Mouse (Mus musculus) midbrain, embryonic 16.5 days (tissue): ENCODE measurements around the gene Col4a3bp. TPM values are rescaled to one million over a fixed set of nuclear protein-coding genes. Genes with fewer than 3 reads are reported as not detected.

Experiments
- ATAC-seq: fragments of 200-750 bp; cut with Nextera tagmentation; 2 replicates; pipeline ENCODE4 v1.8.0; 2017; ENCODE audit warnings: moderate TSS enrichment
- H3K27ac ChIP-seq: fragments of 300-500 bp; sonication (generic); 2 replicates; pipeline ENCODE4 v1.5.1; 2014; ENCODE audit warnings: mild to moderate bottlenecking, low read length, mixed read lengths
- H3K27me3 ChIP-seq: fragments of 300-500 bp; sonication (generic); 2 replicates; pipeline ENCODE4 v1.6.1; 2014; ENCODE audit warnings: low read depth, low read length, mixed read lengths; ENCODE audit not compliant: control insufficient read depth, insufficient read depth
- H3K36me3 ChIP-seq: fragments of 300-500 bp; sonication (generic); 2 replicates; pipeline ENCODE4 v1.6.1; 2014; ENCODE audit warnings: mild to moderate bottlenecking, low read length, moderate library complexity, mixed read lengths; ENCODE audit not compliant: control insufficient read depth, insufficient read depth
- H3K4me1 ChIP-seq: fragments of 300-500 bp; sonication (generic); 2 replicates; pipeline ENCODE4 v1.6.1; 2014; ENCODE audit warnings: mild to moderate bottlenecking, low read length, mixed read lengths; ENCODE audit not compliant: control insufficient read depth, insufficient read depth
- H3K4me2 ChIP-seq: fragments of 300-500 bp; sonication (generic); 2 replicates; pipeline ENCODE4 v1.6.1; 2014; ENCODE audit warnings: mild to moderate bottlenecking, low read length, mixed read lengths
- H3K4me3 ChIP-seq: fragments of 300-500 bp; sonication (generic); 2 replicates; pipeline ENCODE4 v1.5.1; 2014; ENCODE audit warnings: low read depth, mild to moderate bottlenecking, low read length, moderate library complexity, mixed read lengths
- H3K9ac ChIP-seq: fragments of 300-500 bp; sonication (generic); 2 replicates; pipeline ENCODE4 v1.6.1; 2014; ENCODE audit warnings: low read depth, low read length, mixed read lengths
- H3K9me3 ChIP-seq: fragments of 300-500 bp; sonication (generic); replicated peaks from 2 replicates; pipeline ENCODE4 v1.6.1; 2014; ENCODE audit warnings: mild to moderate bottlenecking, low read length, mixed read lengths; ENCODE audit not compliant: control insufficient read depth, poor library complexity, severe bottlenecking
- WGBS: fragments of 180-500 bp; shearing (Covaris S2); extraction: QIAGEN DNeasy Blood & Tissue Kit; methylation state at CpG from one replicate; pipeline ENCODE4 v1.1.7; 2014; 5-methylcytosine and 5-hydroxymethylcytosine counted together
- polyA plus RNA-seq: library from polyadenylated mRNA; unstranded; fragments of >200 nt; fragmentation: Nextera tagmentation; extraction: Ambion mirVana; gene quantifications from 2 replicates; pipeline ENCODE4 v1.2.1, GENCODE M21; 2015

The Col4a3bp gene
- polyA plus RNA-seq, 1 experiment from 2014 or later: 7.9 TPM

DNA sequence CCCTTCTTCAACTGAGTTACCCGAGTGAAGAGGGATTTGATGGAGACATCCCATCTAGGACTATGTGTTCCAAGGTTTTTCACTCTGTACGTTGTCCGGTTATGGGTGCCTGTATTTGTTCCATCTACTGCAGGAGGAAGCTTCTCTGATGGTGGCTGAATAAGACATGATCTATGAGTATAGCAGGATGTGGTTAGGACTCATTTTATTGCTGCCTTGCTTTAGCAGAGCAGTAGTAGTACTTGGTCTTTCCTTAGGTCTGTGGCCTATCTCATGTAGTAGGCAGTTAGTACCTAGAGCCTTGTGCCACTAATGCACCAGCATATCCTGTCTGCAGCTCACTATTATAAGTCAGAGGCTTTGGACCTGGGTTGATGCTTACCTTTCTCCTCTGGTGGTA is 12.7 kb downstream of the Col4a3bp start:
- Histone ChIP-seq H3K27ac (no peak overlapping the region), H3K9ac (no peak overlapping the region), H3K4me3 (no peak overlapping the region), H3K9me3 (no peaks in the 10 kb centered on the region), H3K27me3 (no peaks in the 10 kb centered on the region), H3K4me2 (no peak overlapping the region), H3K36me3 (no peaks in the 10 kb centered on the region), H3K4me1 (no peaks in the 10 kb centered on the region)
- WGBS: 95% methylated on average over 3 of the region's 3 CpGs
- ATAC-seq: no peak

DNA sequence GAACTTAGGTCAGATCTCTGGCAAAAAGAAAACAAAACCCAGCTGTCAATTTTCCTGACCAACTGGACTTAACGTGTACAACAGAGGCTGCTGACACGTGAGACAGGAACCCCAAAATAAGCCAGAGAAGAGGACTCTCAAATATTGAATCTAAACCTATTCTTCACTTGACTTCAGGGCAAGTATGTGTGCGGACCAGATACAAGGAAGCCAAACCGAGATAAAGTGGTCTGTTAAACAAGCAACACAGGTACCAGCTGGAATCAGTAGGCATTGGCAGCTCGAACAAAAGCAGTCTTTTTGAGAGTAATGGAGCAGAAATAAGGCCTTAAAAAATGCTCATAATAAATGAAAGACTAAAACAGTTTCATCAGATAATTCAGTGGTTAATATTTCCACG is 25.6 kb downstream of the Col4a3bp start:
- WGBS: 60% methylated on average over 6 of the region's 6 CpGs
- Histone ChIP-seq H3K27ac (no peak overlapping the region), H3K4me3 (no peak overlapping the region), H3K4me1 (peaks cover 2% of the 10 kb centered on the region; the same call in 1 of the 2 replicates), H3K9me3 (no peaks in the 10 kb centered on the region), H3K36me3 (0 out of 2 replicates have a peak, but pooled peaks cover 5% of the 10 kb centered on the region), H3K27me3 (no peaks in the 10 kb centered on the region), H3K9ac (no peak overlapping the region), H3K4me2 (no peak overlapping the region)
- ATAC-seq: no peak

DNA sequence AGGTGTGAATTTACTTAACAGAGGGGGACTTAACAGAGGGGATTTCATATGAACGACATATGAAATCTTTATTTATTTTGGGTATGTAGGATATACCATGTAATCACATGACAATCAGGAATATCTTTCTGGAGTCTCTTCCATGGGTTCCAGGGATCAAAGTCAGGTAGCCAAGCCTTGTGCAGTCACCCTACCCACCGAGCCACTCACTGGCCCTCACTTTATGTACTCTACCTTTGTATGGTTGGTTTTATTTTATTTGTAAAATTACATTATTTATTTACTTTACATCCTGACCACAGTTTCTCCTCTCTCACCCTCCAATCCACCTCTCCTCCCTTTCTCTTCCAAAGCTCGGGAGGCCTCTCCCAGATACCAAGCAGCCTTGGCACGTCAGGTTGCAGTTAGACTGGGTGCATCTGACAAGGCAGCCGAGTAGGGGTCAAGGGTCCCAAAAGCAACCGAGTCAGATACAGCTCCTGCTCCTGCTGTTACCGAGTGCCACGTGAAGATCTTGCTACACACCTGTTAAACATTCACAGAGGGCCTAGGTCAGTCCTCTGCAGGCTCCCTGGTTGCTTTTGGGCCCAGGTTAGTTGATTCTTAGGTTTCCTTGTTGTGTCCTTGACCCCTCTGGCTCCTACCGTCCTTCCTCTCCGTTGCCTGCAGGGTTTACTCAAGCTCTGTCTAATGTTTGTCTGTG is 28.0 kb downstream of the Col4a3bp start:
- no peak overlapping the region for H3K27ac ChIP-seq
- ATAC-seq: no peak
- H3K36me3 ChIP-seq: 0 out of 2 replicates have a peak, but pooled peaks cover 5% of the 10 kb centered on the region
- peaks cover 2% of the 10 kb centered on the region; the same call in 1 of the 2 replicates for H3K4me1 ChIP-seq
- H3K27me3 ChIP-seq: no peaks in the 10 kb centered on the region
- no peak overlapping the region for H3K4me2 ChIP-seq
- H3K4me3 ChIP-seq: no peak overlapping the region
- no peak overlapping the region for H3K9ac ChIP-seq
- H3K9me3 ChIP-seq: no peaks in the 10 kb centered on the region
- WGBS: 63% methylated on average over 10 of the region's 10 CpGs

DNA sequence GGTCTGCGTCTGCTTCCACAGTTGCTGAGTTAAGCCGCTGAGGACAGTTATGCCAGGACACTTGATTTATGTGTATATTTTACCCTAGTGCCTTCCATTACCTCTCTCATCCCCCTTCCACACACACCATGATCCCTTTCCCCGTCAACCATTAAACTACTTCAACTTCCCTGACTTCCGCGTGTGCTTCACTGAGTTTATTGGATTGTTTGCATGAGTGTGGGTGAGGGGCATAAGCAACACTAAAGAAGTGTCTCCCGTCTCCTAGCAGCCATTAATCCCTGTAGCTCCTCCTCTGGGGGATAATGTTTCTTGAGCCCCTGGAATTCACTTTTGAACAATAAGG is 28.6 kb downstream of the Col4a3bp start:
- no peak overlapping the region for H3K4me2 ChIP-seq
- H3K4me1 ChIP-seq: peaks cover 2% of the 10 kb centered on the region; the same call in 1 of the 2 replicates
- WGBS: 52% methylated on average over 6 of the region's 6 CpGs
- H3K9me3 ChIP-seq: no peaks in the 10 kb centered on the region
- H3K9ac ChIP-seq: no peak overlapping the region
- no peak overlapping the region for H3K27ac ChIP-seq
- 0 out of 2 replicates have a peak, but pooled peaks cover 5% of the 10 kb centered on the region for H3K36me3 ChIP-seq
- no peaks in the 10 kb centered on the region for H3K27me3 ChIP-seq
- H3K4me3 ChIP-seq: no peak overlapping the region
- ATAC-seq: no peak

GRCm38 (mm10) chr13:96574170-96574569 is 31.8 kb downstream of the Col4a3bp start:
- H3K9ac ChIP-seq: no peak overlapping the region
- H3K27me3 ChIP-seq: no peaks in the 10 kb centered on the region
- no peak overlapping the region for H3K4me3 ChIP-seq
- ATAC-seq: no peak
- H3K4me2 ChIP-seq: no peak overlapping the region
- no peaks in the 10 kb centered on the region for H3K9me3 ChIP-seq
- no peak overlapping the region for H3K27ac ChIP-seq
- peaks cover 2% of the 10 kb centered on the region; the same call in 1 of the 2 replicates for H3K4me1 ChIP-seq
- H3K36me3 ChIP-seq: 0 out of 2 replicates have a peak, but pooled peaks cover 5% of the 10 kb centered on the region
- 94% methylated on average over 2 of the region's 2 CpGs for WGBS

DNA sequence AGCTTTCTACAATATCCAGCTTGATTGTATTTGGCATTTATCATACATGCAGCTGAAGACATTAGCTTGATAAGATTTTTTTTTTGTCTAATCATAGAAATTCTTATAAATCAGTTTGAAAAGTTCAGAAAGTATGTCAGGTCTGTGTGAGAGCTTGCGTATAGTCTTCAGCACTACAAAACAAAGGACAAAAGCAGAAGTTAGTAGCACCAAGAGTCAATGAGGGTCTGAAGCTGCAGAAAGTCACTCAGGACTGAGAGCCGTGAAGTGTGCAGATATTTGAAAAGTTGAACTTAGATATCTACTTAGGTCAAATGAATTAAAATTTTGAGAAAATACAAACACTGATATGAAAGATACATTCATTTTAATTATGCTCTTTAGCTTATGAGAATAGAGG is 36.7 kb downstream of the Col4a3bp start:
- Histone ChIP-seq H3K4me2 (no peak overlapping the region), H3K36me3 (no peaks in the 10 kb centered on the region), H3K9ac (no peak overlapping the region), H3K4me3 (no peak overlapping the region), H3K27ac (no peak overlapping the region), H3K27me3 (no peaks in the 10 kb centered on the region), H3K9me3 (no peaks in the 10 kb centered on the region), H3K4me1 (no peaks in the 10 kb centered on the region)
- no peak for ATAC-seq
- 83% methylated on average over 2 of the region's 2 CpGs for WGBS

GRCm38 (mm10) chr13:96579979-96580378 is 37.6 kb downstream of the Col4a3bp start:
- 64% methylated on average over 1 of the region's 1 CpGs for WGBS
- no peak overlapping the region for H3K9ac ChIP-seq

DNA sequence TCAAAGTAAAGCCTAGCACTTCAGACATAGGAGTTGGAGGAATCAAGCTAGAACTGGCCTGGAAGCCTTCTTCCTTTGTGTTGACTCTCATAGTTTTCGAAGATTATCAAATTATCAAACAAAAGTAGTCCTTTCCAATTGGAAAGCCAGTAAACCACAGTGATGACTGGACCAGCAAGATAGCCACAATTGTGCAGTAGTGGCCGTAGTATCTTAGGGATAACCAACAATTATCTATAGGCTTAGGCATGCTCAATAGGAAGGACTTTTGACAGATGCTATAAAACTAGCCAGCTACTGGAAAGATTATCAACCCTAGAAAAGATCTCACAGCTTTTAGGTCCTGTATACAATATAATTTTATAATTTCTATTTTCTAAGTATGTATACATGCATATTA is 41.8 kb downstream of the Col4a3bp start:
- no peak for ATAC-seq

More at GRCm38 (mm10) chr13:96579979-96580378, 37.6 kb downstream of the Col4a3bp start:
- no peak overlapping the region for H3K4me2 ChIP-seq
- no peak overlapping the region for H3K27ac ChIP-seq
- no peaks in the 10 kb centered on the region for H3K9me3 ChIP-seq
- H3K4me3 ChIP-seq: no peak overlapping the region
- H3K36me3 ChIP-seq: no peaks in the 10 kb centered on the region
- H3K4me1 ChIP-seq: no peaks in the 10 kb centered on the region
- ATAC-seq: no peak
- H3K27me3 ChIP-seq: no peaks in the 10 kb centered on the region

DNA sequence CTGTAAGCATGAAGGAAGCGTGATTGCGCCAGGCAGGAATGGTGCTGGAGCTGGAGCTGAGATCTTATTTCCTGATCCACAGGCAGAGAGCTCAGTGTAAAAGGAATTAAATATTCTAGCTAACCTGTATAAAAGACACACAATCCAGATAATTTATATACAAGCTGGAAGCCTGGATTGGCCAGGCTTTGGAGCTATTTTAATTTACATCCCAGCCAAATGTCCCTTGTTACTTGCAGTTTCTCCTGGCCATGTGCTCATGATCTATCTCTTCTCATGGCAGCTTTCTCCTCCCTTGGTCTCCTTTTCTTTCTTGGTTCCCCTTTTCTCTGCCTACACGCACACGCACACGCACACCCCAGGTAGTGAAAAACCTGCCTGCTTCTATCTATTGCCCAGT is 44.1 kb downstream of the Col4a3bp start:
- H3K4me1 ChIP-seq: no peaks in the 10 kb centered on the region
- no peak overlapping the region for H3K4me2 ChIP-seq
- ATAC-seq: no peak
- WGBS: 95% methylated on average over 5 of the region's 5 CpGs
- no peak overlapping the region for H3K27ac ChIP-seq
- H3K9ac ChIP-seq: no peak overlapping the region
- no peaks in the 10 kb centered on the region for H3K9me3 ChIP-seq
- H3K27me3 ChIP-seq: no peaks in the 10 kb centered on the region
- no peak overlapping the region for H3K4me3 ChIP-seq
- no peaks in the 10 kb centered on the region for H3K36me3 ChIP-seq

More for the DNA sequence above, 41.8 kb downstream of the Col4a3bp start:
- H3K27ac ChIP-seq: no peak overlapping the region
- H3K36me3 ChIP-seq: no peaks in the 10 kb centered on the region
- H3K9me3 ChIP-seq: no peaks in the 10 kb centered on the region
- H3K9ac ChIP-seq: no peak overlapping the region
- no peaks in the 10 kb centered on the region for H3K4me1 ChIP-seq
- 97% methylated on average over 2 of the region's 2 CpGs for WGBS
- no peak overlapping the region for H3K4me3 ChIP-seq
- no peaks in the 10 kb centered on the region for H3K27me3 ChIP-seq
- no peak overlapping the region for H3K4me2 ChIP-seq
